Mouse (Mus musculus) testis, adult 2 months (tissue): ENCODE measurements at regions not wholly inside any gene's neighbourhood (a gene's known extent, or its start where the extent isn't known, plus 50 kb on each side); places are given as distances from the start of the nearest gene placed in this dataset.

Source experiments
- CTCF ChIP-seq: fragments of 200-500 bp; IDR thresholded peaks from 2 replicates; pipeline ENCODE4 v1.5.1; 2012; ENCODE audit warnings: low read depth, mild to moderate bottlenecking, inconsistent platforms, low read length, moderate library complexity; ENCODE audit not compliant: control insufficient read depth, insufficient read depth, insufficient replicate concordance
- POLR2A ChIP-seq: fragments of 200-500 bp; IDR thresholded peaks from 2 replicates; pipeline ENCODE4 v1.6.1; 2012; ENCODE audit warnings: low read depth, mild to moderate bottlenecking, inconsistent platforms, low read length, moderate library complexity; ENCODE audit not compliant: control insufficient read depth

- no peak for TF ChIP-seq POLR2A
- no peak for TF ChIP-seq CTCF
These were observed 78.7 kb upstream of the Egln3 start for GRCm38 (mm10) chr12:54282281-54282921.
